Mouse (Mus musculus) G1E (cell line): ENCODE results near the gene Srms.

Experiments used
- CTCF ChIP-seq: IDR thresholded peaks from 2 replicates; pipeline ENCODE4 v1.5.1; 2012; ENCODE audit warnings: low read depth, low read length, inconsistent platforms, mixed read lengths
- GATA1 ChIP-seq: IDR thresholded peaks from 2 replicates; pipeline ENCODE4 v1.6.1; 2012; ENCODE audit warnings: borderline replicate concordance, low read length, inconsistent platforms, mixed read lengths

DNA sequence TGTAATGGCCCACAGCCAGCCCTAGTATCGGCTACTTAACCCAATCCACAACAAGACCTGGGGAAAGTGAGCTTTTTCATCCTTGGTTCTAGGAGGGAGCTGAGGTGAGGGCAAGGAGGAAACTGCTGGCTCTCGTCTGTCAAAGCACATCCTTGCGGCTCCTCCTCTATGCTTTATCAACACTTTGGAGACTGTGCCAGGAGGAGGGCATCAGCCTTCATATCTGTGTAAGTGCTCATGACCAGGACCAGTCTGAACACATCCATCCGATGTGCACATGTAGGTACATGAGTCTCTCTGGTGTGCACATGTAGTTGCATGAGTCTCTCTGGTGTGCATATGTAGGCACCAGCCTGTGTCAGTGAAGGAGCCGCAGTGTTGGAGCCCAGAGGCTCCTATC lies 7.3 kb downstream of the Srms start:
- no peak for TF ChIP-seq CTCF
- TF ChIP-seq GATA1: no peak
